Mouse (Mus musculus) hindbrain, embryonic 11.5 days (tissue): ENCODE results near the gene Emid1. TPM values are rescaled to one million over a fixed set of nuclear protein-coding genes. Genes with fewer than 3 reads are reported as not detected.

ENCODE experiments used
- ATAC-seq: fragments of 200-750 bp; cut with Nextera tagmentation; 2 replicates; pipeline ENCODE4 v1.8.0; 2017; ENCODE audit warnings: mild to moderate bottlenecking, moderate TSS enrichment, moderate library complexity; ENCODE audit not compliant: low FRiP score
- DNase-seq: peaks from one replicate; pipeline ENCODE4 v3.0.0-alpha.2; 2015; ENCODE audit warnings: low spot score
- H3K27ac ChIP-seq: fragments of 300-500 bp; sonication (generic); 2 replicates; pipeline ENCODE4 v1.5.1; 2014; ENCODE audit warnings: mild to moderate bottlenecking, low read depth, low read length
- H3K27me3 ChIP-seq: fragments of 300-500 bp; sonication (generic); 2 replicates; pipeline ENCODE4 v1.6.1; 2014; ENCODE audit warnings: mild to moderate bottlenecking, low read length, moderate library complexity, mixed read lengths; ENCODE audit not compliant: control insufficient read depth, insufficient read depth
- H3K36me3 ChIP-seq: fragments of 300-500 bp; sonication (generic); 2 replicates; pipeline ENCODE4 v1.6.1; 2014; ENCODE audit warnings: mild to moderate bottlenecking, low read length, moderate library complexity, mixed read lengths; ENCODE audit not compliant: control insufficient read depth, insufficient read depth
- H3K4me1 ChIP-seq: fragments of 300-500 bp; sonication (generic); replicated peaks from 2 replicates; pipeline ENCODE4 v1.6.1; 2014; ENCODE audit warnings: low read length, mixed read lengths; ENCODE audit not compliant: control insufficient read depth, insufficient read depth
- H3K4me2 ChIP-seq: fragments of 300-500 bp; sonication (generic); replicated peaks from 2 replicates; pipeline ENCODE4 v1.6.1; 2014; ENCODE audit warnings: mild to moderate bottlenecking, low read depth, low read length
- H3K4me3 ChIP-seq: fragments of 300-500 bp; sonication (generic); 2 replicates; pipeline ENCODE4 v1.5.1; 2014; ENCODE audit warnings: low read depth, low read length
- H3K9ac ChIP-seq: fragments of 300-500 bp; sonication (generic); 2 replicates; pipeline ENCODE4 v1.6.1; 2014; ENCODE audit warnings: low read depth, low read length
- H3K9me3 ChIP-seq: fragments of 300-500 bp; sonication (generic); 2 replicates; pipeline ENCODE4 v1.6.1; 2016; ENCODE audit warnings: low read length; ENCODE audit not compliant: control insufficient read depth
- WGBS: fragments of 180-500 bp; shearing (Covaris S2); extraction: QIAGEN DNeasy Blood & Tissue Kit; methylation state at CpG from one replicate; pipeline ENCODE4 v1.1.7; 2014; 5-methylcytosine and 5-hydroxymethylcytosine counted together
- polyA plus RNA-seq: library from polyadenylated mRNA; unstranded; fragments of >200 nt; fragmentation: Nextera tagmentation; extraction: Ambion mirVana; gene quantifications from 2 replicates; pipeline ENCODE4 v1.2.1, GENCODE M21; 2014

Emid1 gene
- polyA plus RNA-seq, 1 experiment from 2014 or later: 19.2 TPM

- Histone ChIP-seq H3K9ac (no peak overlapping the region), H3K4me3 (no peak overlapping the region), H3K4me2 (no peak overlapping the region), H3K27me3 (no peaks in the 10 kb centered on the region), H3K4me1 (peaks cover 2% of the 10 kb centered on the region; the same call in 1 of the 2 replicates), H3K27ac (no peak overlapping the region), H3K9me3 (no peaks in the 10 kb centered on the region), H3K36me3 (no peaks in the 10 kb centered on the region)
- DNase-seq (no peak), ATAC-seq (no peak)
- 94% methylated on average over 4 of the region's 4 CpGs for WGBS
These were observed 36.1 kb upstream of the Emid1 start for GRCm38 (mm10) chr11:5188170-5188569.

GRCm38 (mm10) chr11:5184832-5185231 is 32.8 kb upstream of the Emid1 start:
- H3K27me3 ChIP-seq: no peaks in the 10 kb centered on the region
- H3K36me3 ChIP-seq: no peaks in the 10 kb centered on the region
- no peak overlapping the region for H3K4me3 ChIP-seq
- H3K27ac ChIP-seq: no peak overlapping the region
- H3K4me1 ChIP-seq: peaks cover 2% of the 10 kb centered on the region; the same call in 1 of the 2 replicates
- 85% methylated on average over 9 of the region's 9 CpGs for WGBS
- H3K9ac ChIP-seq: no peak overlapping the region
- no peak for ATAC-seq
- no peak overlapping the region for H3K4me2 ChIP-seq
- DNase-seq: no peak
- H3K9me3 ChIP-seq: no peaks in the 10 kb centered on the region

GRCm38 (mm10) chr11:5184250-5184649 is 32.2 kb upstream of the Emid1 start:
- Histone ChIP-seq H3K27me3 (no peaks in the 10 kb centered on the region), H3K4me2 (no peak overlapping the region), H3K9me3 (no peaks in the 10 kb centered on the region), H3K36me3 (no peaks in the 10 kb centered on the region), H3K4me1 (peaks cover 2% of the 10 kb centered on the region; the same call in 1 of the 2 replicates), H3K27ac (no peak overlapping the region), H3K9ac (no peak overlapping the region), H3K4me3 (no peak overlapping the region)
- peak; percentile 76 for ATAC-seq
- 24% methylated on average over 9 of the region's 9 CpGs for WGBS
- peak; percentile 41 for DNase-seq

GRCm38 (mm10) chr11:5182870-5183269 is 30.8 kb upstream of the Emid1 start:
- no peaks in the 10 kb centered on the region for H3K9me3 ChIP-seq
- DNase-seq: no peak
- H3K4me3 ChIP-seq: no peak overlapping the region
- H3K27ac ChIP-seq: no peak overlapping the region
- WGBS: 68% methylated on average over 4 of the region's 4 CpGs
- no peak overlapping the region for H3K9ac ChIP-seq
- ATAC-seq: no peak
- 0 out of 2 replicates have a peak, but pooled peaks cover 2% of the 10 kb centered on the region for H3K4me1 ChIP-seq
- H3K4me2 ChIP-seq: no peak overlapping the region
- no peaks in the 10 kb centered on the region for H3K27me3 ChIP-seq
- H3K36me3 ChIP-seq: no peaks in the 10 kb centered on the region

- 22% methylated on average over 13 of the region's 13 CpGs for WGBS
- DNase-seq (peak; percentile 91), ATAC-seq (no peak)
These were observed 29.9 kb upstream of the Emid1 start for GRCm38 (mm10) chr11:5181850-5182404.

GRCm38 (mm10) chr11:5179391-5179790 is 27.3 kb upstream of the Emid1 start:
- Histone ChIP-seq H3K4me3 (no peak overlapping the region), H3K9me3 (no peaks in the 10 kb centered on the region), H3K27me3 (no peaks in the 10 kb centered on the region), H3K4me1 (0 out of 2 replicates have a peak, but pooled peaks cover 1% of the 10 kb centered on the region), H3K27ac (no peak overlapping the region), H3K9ac (no peak overlapping the region), H3K36me3 (no peaks in the 10 kb centered on the region), H3K4me2 (no peak overlapping the region)
- DNase-seq (no peak), ATAC-seq (no peak)
- WGBS: 41% methylated on average over 8 of the region's 8 CpGs

More at GRCm38 (mm10) chr11:5181850-5182404, 29.9 kb upstream of the Emid1 start:
- Histone ChIP-seq H3K27me3 (no peaks in the 10 kb centered on the region), H3K9ac (no peak overlapping the region), H3K4me3 (no peak overlapping the region), H3K4me2 (no peak overlapping the region), H3K36me3 (no peaks in the 10 kb centered on the region), H3K4me1 (0 out of 2 replicates have a peak, but pooled peaks cover 2% of the 10 kb centered on the region), H3K27ac (no peak overlapping the region), H3K9me3 (no peaks in the 10 kb centered on the region)

- H3K4me1 ChIP-seq: no peaks in the 10 kb centered on the region
- no peak overlapping the region for H3K4me2 ChIP-seq
- no peak for DNase-seq
- no peak overlapping the region for H3K4me3 ChIP-seq
- no peaks in the 10 kb centered on the region for H3K36me3 ChIP-seq
- WGBS: 83% methylated on average over 12 of the region's 12 CpGs
- no peak for ATAC-seq
- no peak overlapping the region for H3K9ac ChIP-seq
- no peaks in the 10 kb centered on the region for H3K27me3 ChIP-seq
- no peak overlapping the region for H3K27ac ChIP-seq
- H3K9me3 ChIP-seq: no peaks in the 10 kb centered on the region
These were observed 25.1 kb upstream of the Emid1 start for GRCm38 (mm10) chr11:5177171-5177570.

GRCm38 (mm10) chr11:5176685-5177084 is 24.6 kb upstream of the Emid1 start:
- DNase-seq (no peak), ATAC-seq (no peak)
- Histone ChIP-seq H3K27me3 (no peaks in the 10 kb centered on the region), H3K36me3 (no peaks in the 10 kb centered on the region), H3K9ac (no peak overlapping the region), H3K27ac (0 out of 2 replicates have a peak overlapping the region, but pooled peaks have one; percentile 6), H3K4me3 (no peak overlapping the region), H3K4me1 (no peaks in the 10 kb centered on the region), H3K4me2 (no peak overlapping the region), H3K9me3 (no peaks in the 10 kb centered on the region)
- 80% methylated on average over 8 of the region's 8 CpGs for WGBS

- no peak overlapping the region for H3K4me2 ChIP-seq
- H3K9me3 ChIP-seq: no peaks in the 10 kb centered on the region
- H3K36me3 ChIP-seq: no peaks in the 10 kb centered on the region
- no peaks in the 10 kb centered on the region for H3K4me1 ChIP-seq
- ATAC-seq (no peak), DNase-seq (no peak)
- H3K9ac ChIP-seq: no peak overlapping the region
- WGBS: 86% methylated on average over 2 of the region's 2 CpGs
- no peak overlapping the region for H3K4me3 ChIP-seq
- no peaks in the 10 kb centered on the region for H3K27me3 ChIP-seq
- no peak overlapping the region for H3K27ac ChIP-seq
These were observed 23.8 kb upstream of the Emid1 start for GRCm38 (mm10) chr11:5175866-5176265.
